Mouse (Mus musculus) frontal cortex, postnatal 10 days (tissue): ENCODE measurements at regions not wholly inside any gene's neighbourhood (a gene's known extent, or its start where the extent isn't known, plus 50 kb on each side); places are given as distances from the start of the nearest gene placed in this dataset.
A peak's percentile ranks its signal among the peaks of the same experiment; 100 is the strongest.

Experiments used
- DNase-seq, 2 experiments: peaks; one replicate each; pipeline ENCODE4 v3.0.0; 2022; ENCODE audit warnings: low spot score in 2 of 2, mixed read lengths in 1 of 2

GRCm38 (mm10) chr2:66961808-66962519 lies 177.2 kb upstream of the Scn7a start:
- peak in 1 of 2 experiments; percentile 20 for DNase-seq

- no peak for DNase-seq
These were observed 156.5 kb upstream of the Scn7a start for GRCm38 (mm10) chr2:66941188-66941587.

- DNase-seq: no peak
These were observed 113.3 kb upstream of the Scn7a start for GRCm38 (mm10) chr2:66898032-66898431.

GRCm38 (mm10) chr2:66867457-66868216 lies 82.9 kb upstream of the Scn7a start:
- no peak for DNase-seq
